Mouse (Mus musculus): ENCODE measurements around the gene Gimap4.

The Gimap4 gene

GRCm38 (mm10) chr6:48700251-48701075, 16.1 kb downstream of the Gimap4 start:
- no peak for DNase-seq (ENCODE audit: low read depth, low spot score)

GRCm38 (mm10) chr6:48702146-48702545, 17.8 kb downstream of the Gimap4 start:
- DNase-seq (ENCODE audit: low read depth, low spot score): no peak

- DNase-seq (ENCODE audit: low read depth, low spot score): no peak
These were observed 18.3 kb downstream of the Gimap4 start for GRCm38 (mm10) chr6:48702601-48703000.

- DNase-seq (ENCODE audit: low read depth, low spot score): no peak
These were observed 19.8 kb downstream of the Gimap4 start for GRCm38 (mm10) chr6:48704146-48704545.

- no peak for DNase-seq (ENCODE audit: low read depth, low spot score)
These were observed 21.8 kb downstream of the Gimap4 start for GRCm38 (mm10) chr6:48706130-48706529.

- no peak for DNase-seq (ENCODE audit: low read depth, low spot score)
These were observed 34.1 kb downstream of the Gimap4 start, which contains the start of the genes Gm28053 and Gimap7 for GRCm38 (mm10) chr6:48718455-48718854. Gene Gm28053 (plus strand): TSS chr6:48718607. Gene Gimap7 (plus strand): TSS chr6:48718621.

- DNase-seq (ENCODE audit: low read depth, low spot score): no peak
These were observed 36.0 kb downstream of the Gimap4 start for GRCm38 (mm10) chr6:48720326-48720725.

GRCm38 (mm10) chr6:48723468-48723867, 39.1 kb downstream of the Gimap4 start:
- DNase-seq (ENCODE audit: low read depth, low spot score): no peak

GRCm38 (mm10) chr6:48725476-48725875, 41.1 kb downstream of the Gimap4 start:
- peak; percentile 62 for DNase-seq (ENCODE audit: low read depth, low spot score)

GRCm38 (mm10) chr6:48727761-48728160, 43.4 kb downstream of the Gimap4 start:
- DNase-seq (ENCODE audit: low read depth, low spot score): no peak

- no peak for DNase-seq (ENCODE audit: low read depth, low spot score)
These were observed 48.5 kb downstream of the Gimap4 start for GRCm38 (mm10) chr6:48732864-48733304.

- no peak for DNase-seq (ENCODE audit: low read depth, low spot score)
These were observed 49.3 kb downstream of the Gimap4 start for GRCm38 (mm10) chr6:48733660-48734059.

- DNase-seq (ENCODE audit: low read depth, low spot score): no peak
These were observed 52.7 kb downstream of the Gimap4 start for GRCm38 (mm10) chr6:48737053-48737452.

- no peak for DNase-seq (ENCODE audit: low read depth, low spot score)
These were observed 53.3 kb downstream of the Gimap4 start for GRCm38 (mm10) chr6:48737688-48738087.

- no peak for DNase-seq (ENCODE audit: low read depth, low spot score)
These were observed 54.8 kb downstream of the Gimap4 start, which contains the start of gene Gimap1 for GRCm38 (mm10) chr6:48738961-48739779. Gene Gimap1 (plus strand): TSS chr6:48739054.

GRCm38 (mm10) chr6:48739780-48740055, 55.4 kb downstream of the Gimap4 start:
- DNase-seq (ENCODE audit: low read depth, low spot score): no peak

GRCm38 (mm10) chr6:48740501-48741169, 56.3 kb downstream of the Gimap4 start:
- DNase-seq (ENCODE audit: low read depth, low spot score): no peak

- DNase-seq (ENCODE audit: low read depth, low spot score): no peak
These were observed 56.9 kb downstream of the Gimap4 start for GRCm38 (mm10) chr6:48741273-48741672.

All from brain, adult 2 months (tissue).